Mouse (Mus musculus): ENCODE results near the gene Taok3. TPM values are rescaled to one million over a fixed set of nuclear protein-coding genes. Genes with fewer than 3 reads are reported as not detected.

Taok3 gene
- total and polyA plus RNA-seq, 2 experiments from 2014 or later, result 30.1 to 61.9 TPM

- Histone ChIP-seq H3K4me1 (ENCODE audit: insufficient read depth, low read length) (no peaks in the 10 kb centered on the region), H3K27ac (ENCODE audit: low read depth, low read length) (peak overlapping the region; percentile 87), H3K4me3 (ENCODE audit: low read depth, low read length) (peak overlapping the region; percentile 96), H3K4me2 (ENCODE audit: low read depth, low read length, poor library complexity, severe bottlenecking) (peak overlapping the region; percentile 95), H3K27me3 (ENCODE audit: insufficient read depth, low read length) (no peaks in the 10 kb centered on the region), H3K9me3 (ENCODE audit: low read length) (no peaks in the 10 kb centered on the region), H3K9ac (replicated peaks; ENCODE audit: low read length, poor library complexity, severe bottlenecking) (peak overlapping the region; percentile 91), H3K36me3 (ENCODE audit: insufficient read depth, low read length) (peaks cover 16% of the 10 kb centered on the region; the same call in 1 of the 2 replicates)
- DNase-seq (ENCODE audit: low spot score) (no peak), ATAC-seq (ENCODE audit: low FRiP score) (no peak; the same call in 1 of the 2 replicates)
- no peak for TF ChIP-seq CTCF (IDR thresholded peaks at IDR 0.05)
- under 1% methylated on average over 43 of the region's 43 CpGs for WGBS
Observed at GRCm38 (mm10) chr5:117115193-117115767, 4.6 kb upstream of the Taok3 start.

GRCm38 (mm10) chr5:117115836-117116366, 4.0 kb upstream of the Taok3 start, which contains the start of gene Suds3:
TSS of gene Suds3 (minus strand) at chr5:117116113.
- peak; percentile 94 for TF ChIP-seq CTCF (IDR thresholded peaks at IDR 0.05)
- DNase-seq (ENCODE audit: low spot score) (peak; percentile 90), ATAC-seq (ENCODE audit: low FRiP score) (peak; percentile 80)
- H3K27ac ChIP-seq (ENCODE audit: low read depth, low read length), result peak within 1 kb of the TSS; percentile 87
- peaks cover 4% of the 10 kb centered on the region; the same call in 1 of the 2 replicates for H3K4me1 ChIP-seq (ENCODE audit: insufficient read depth, low read length)
- H3K27me3 ChIP-seq (ENCODE audit: insufficient read depth, low read length), result 0 out of 2 replicates have a peak, but pooled peaks cover 1% of the 10 kb centered on the region
- peak within 1 kb of the TSS; percentile 96 for H3K4me3 ChIP-seq (ENCODE audit: low read depth, low read length)
- H3K9me3 ChIP-seq (ENCODE audit: low read length), result no peaks in the 10 kb centered on the region
- H3K36me3 ChIP-seq (ENCODE audit: insufficient read depth, low read length), result peaks cover 16% of the 10 kb centered on the region; the same call in 1 of the 2 replicates
- peak within 1 kb of the TSS; percentile 91 for H3K9ac ChIP-seq (replicated peaks; ENCODE audit: low read length, poor library complexity, severe bottlenecking)
- H3K4me2 ChIP-seq (ENCODE audit: low read depth, low read length, poor library complexity, severe bottlenecking), result peak within 1 kb of the TSS; percentile 95
- under 1% methylated on average over 57 of the region's 59 CpGs for WGBS

- WGBS, result 62% methylated on average over 2 of the region's 2 CpGs
- ATAC-seq (ENCODE audit: low FRiP score), result no peak
Observed at GRCm38 (mm10) chr5:117116660-117117059, 3.3 kb upstream of the Taok3 start.

GRCm38 (mm10) chr5:117117241-117117640, 2.7 kb upstream of the Taok3 start:
- WGBS, result 75% methylated on average over 2 of the region's 2 CpGs
- Histone ChIP-seq H3K9me3 (ENCODE audit: low read length) (no peaks in the 10 kb centered on the region), H3K9ac (replicated peaks; ENCODE audit: low read length, poor library complexity, severe bottlenecking) (no peak overlapping the region), H3K4me2 (ENCODE audit: low read depth, low read length, poor library complexity, severe bottlenecking) (no peak overlapping the region), H3K27me3 (ENCODE audit: insufficient read depth, low read length) (0 out of 2 replicates have a peak, but pooled peaks cover 3% of the 10 kb centered on the region), H3K4me1 (ENCODE audit: insufficient read depth, low read length) (peaks cover 9% of the 10 kb centered on the region; the same call in 1 of the 2 replicates), H3K27ac (ENCODE audit: low read depth, low read length) (no peak overlapping the region), H3K36me3 (ENCODE audit: insufficient read depth, low read length) (peaks cover 8% of the 10 kb centered on the region; the same call in 1 of the 2 replicates), H3K4me3 (ENCODE audit: low read depth, low read length) (no peak overlapping the region)
- DNase-seq (ENCODE audit: low spot score), result no peak
- no peak for ATAC-seq (ENCODE audit: low FRiP score)
- no peak for TF ChIP-seq CTCF (IDR thresholded peaks at IDR 0.05)

More at GRCm38 (mm10) chr5:117116660-117117059, 3.3 kb upstream of the Taok3 start:
- Histone ChIP-seq H3K9ac (replicated peaks; ENCODE audit: low read length, poor library complexity, severe bottlenecking) (no peak overlapping the region), H3K9me3 (ENCODE audit: low read length) (no peaks in the 10 kb centered on the region), H3K27me3 (ENCODE audit: insufficient read depth, low read length) (0 out of 2 replicates have a peak, but pooled peaks cover 3% of the 10 kb centered on the region), H3K4me2 (ENCODE audit: low read depth, low read length, poor library complexity, severe bottlenecking) (no peak overlapping the region), H3K36me3 (ENCODE audit: insufficient read depth, low read length) (peaks cover 13% of the 10 kb centered on the region; the same call in 1 of the 2 replicates), H3K4me1 (ENCODE audit: insufficient read depth, low read length) (peaks cover 9% of the 10 kb centered on the region; the same call in 1 of the 2 replicates), H3K27ac (ENCODE audit: low read depth, low read length) (no peak overlapping the region), H3K4me3 (ENCODE audit: low read depth, low read length) (no peak overlapping the region)
- no peak for TF ChIP-seq CTCF (IDR thresholded peaks at IDR 0.05)
- no peak for DNase-seq (ENCODE audit: low spot score)

- ATAC-seq (ENCODE audit: low FRiP score) (no peak), DNase-seq (ENCODE audit: low spot score) (no peak)
- H3K27me3 ChIP-seq (ENCODE audit: insufficient read depth, low read length), result 0 out of 2 replicates have a peak, but pooled peaks cover 3% of the 10 kb centered on the region
- peaks cover 3% of the 10 kb centered on the region; the same call in 1 of the 2 replicates for H3K36me3 ChIP-seq (ENCODE audit: insufficient read depth, low read length)
- H3K9me3 ChIP-seq (ENCODE audit: low read length), result no peaks in the 10 kb centered on the region
- no peak overlapping the region for H3K4me2 ChIP-seq (ENCODE audit: low read depth, low read length, poor library complexity, severe bottlenecking)
- 73% methylated on average over 7 of the region's 7 CpGs for WGBS
- H3K9ac ChIP-seq (replicated peaks; ENCODE audit: low read length, poor library complexity, severe bottlenecking), result no peak overlapping the region
- no peak for TF ChIP-seq CTCF (IDR thresholded peaks at IDR 0.05)
- no peak overlapping the region for H3K27ac ChIP-seq (ENCODE audit: low read depth, low read length)
- peaks cover 9% of the 10 kb centered on the region; the same call in 1 of the 2 replicates for H3K4me1 ChIP-seq (ENCODE audit: insufficient read depth, low read length)
- H3K4me3 ChIP-seq (ENCODE audit: low read depth, low read length), result no peak overlapping the region
Observed at GRCm38 (mm10) chr5:117117716-117118115, 2.2 kb upstream of the Taok3 start.

- WGBS, result 88% methylated on average over 2 of the region's 2 CpGs
- Histone ChIP-seq H3K9me3 (ENCODE audit: low read length) (no peaks in the 10 kb centered on the region), H3K4me2 (ENCODE audit: low read depth, low read length, poor library complexity, severe bottlenecking) (no peak overlapping the region), H3K27me3 (ENCODE audit: insufficient read depth, low read length) (0 out of 2 replicates have a peak, but pooled peaks cover 3% of the 10 kb centered on the region), H3K4me3 (ENCODE audit: low read depth, low read length) (no peak overlapping the region), H3K27ac (ENCODE audit: low read depth, low read length) (no peak overlapping the region), H3K4me1 (ENCODE audit: insufficient read depth, low read length) (peaks cover 9% of the 10 kb centered on the region; the same call in 1 of the 2 replicates), H3K36me3 (ENCODE audit: insufficient read depth, low read length) (no peaks in the 10 kb centered on the region), H3K9ac (replicated peaks; ENCODE audit: low read length, poor library complexity, severe bottlenecking) (no peak overlapping the region)
- TF ChIP-seq CTCF (IDR thresholded peaks at IDR 0.05), result no peak
- ATAC-seq (ENCODE audit: low FRiP score) (no peak), DNase-seq (ENCODE audit: low spot score) (no peak)
Observed at GRCm38 (mm10) chr5:117118220-117118619, 1.7 kb upstream of the Taok3 start.

Measured in midbrain, postnatal 0 days (tissue).